Mouse (Mus musculus): ENCODE measurements at regions not wholly inside any gene's neighbourhood (a gene's known extent, or its start where the extent isn't known, plus 50 kb on each side); places are given as distances from the start of the nearest gene placed in this dataset.

DNA sequence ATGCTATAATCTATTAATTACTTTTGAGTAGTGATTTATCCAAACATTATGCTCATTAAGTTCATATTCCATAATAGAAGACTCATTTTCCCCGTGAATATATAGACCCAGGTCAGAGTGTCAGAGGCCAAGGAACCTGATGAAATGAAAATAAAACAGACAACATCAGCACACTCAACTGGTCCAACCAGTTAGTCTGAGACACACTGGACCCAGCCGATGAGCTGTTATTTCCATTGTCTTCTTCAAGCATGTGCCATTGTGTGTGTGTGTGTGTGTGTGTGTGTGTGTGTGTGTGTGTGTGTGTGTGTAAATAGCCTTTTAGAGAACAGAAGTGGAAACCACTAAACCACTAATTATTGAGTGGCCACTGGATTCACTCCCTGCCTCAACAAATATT is 202.6 kb downstream of the Gm826 start:
- ATAC-seq (ENCODE audit: insufficient number of reproducible peaks, low FRiP score), result no peak
- Histone ChIP-seq H3K27ac (ENCODE audit: poor library complexity, severe bottlenecking) (no peak overlapping the region), H3K36me3 (no peaks in the 10 kb centered on the region), H3K9ac (no peak overlapping the region), H3K4me1 (replicated peaks) (no peaks in the 10 kb centered on the region), H3K4me3 (no peak overlapping the region), H3K9me3 (replicated peaks) (no peaks in the 10 kb centered on the region), H3K4me2 (no peak overlapping the region), H3K27me3 (replicated peaks) (no peaks in the 10 kb centered on the region)
- 74% methylated on average over 2 of the region's 2 CpGs for WGBS

GRCm38 (mm10) chr2:160117148-160117547 is 216.8 kb downstream of the Gm826 start:
- Histone ChIP-seq H3K9ac (no peak overlapping the region), H3K4me2 (no peak overlapping the region), H3K4me3 (no peak overlapping the region), H3K9me3 (replicated peaks) (no peaks in the 10 kb centered on the region), H3K27ac (ENCODE audit: poor library complexity, severe bottlenecking) (no peak overlapping the region), H3K4me1 (replicated peaks) (no peaks in the 10 kb centered on the region), H3K36me3 (no peaks in the 10 kb centered on the region), H3K27me3 (replicated peaks) (no peaks in the 10 kb centered on the region)
- no peak for ATAC-seq (ENCODE audit: insufficient number of reproducible peaks, low FRiP score)

GRCm38 (mm10) chr2:160111176-160111692 is 222.7 kb downstream of the Gm826 start:
- Histone ChIP-seq H3K4me1 (replicated peaks) (no peaks in the 10 kb centered on the region), H3K36me3 (no peaks in the 10 kb centered on the region), H3K9me3 (replicated peaks) (no peaks in the 10 kb centered on the region), H3K4me2 (no peak overlapping the region), H3K4me3 (no peak overlapping the region), H3K9ac (no peak overlapping the region), H3K27ac (ENCODE audit: poor library complexity, severe bottlenecking) (no peak overlapping the region), H3K27me3 (replicated peaks) (no peaks in the 10 kb centered on the region)
- no peak for ATAC-seq (ENCODE audit: insufficient number of reproducible peaks, low FRiP score)

- Histone ChIP-seq H3K4me2 (0 out of 2 replicates have a peak overlapping the region, but pooled peaks have one; percentile 30), H3K4me3 (no peak overlapping the region), H3K9ac (no peak overlapping the region), H3K4me1 (replicated peaks) (no peaks in the 10 kb centered on the region), H3K27ac (ENCODE audit: poor library complexity, severe bottlenecking) (no peak overlapping the region), H3K9me3 (replicated peaks) (peaks cover 3% of the 10 kb centered on the region; the same call in 1 of the 2 replicates), H3K36me3 (no peaks in the 10 kb centered on the region), H3K27me3 (replicated peaks) (no peaks in the 10 kb centered on the region)
- ATAC-seq (ENCODE audit: insufficient number of reproducible peaks, low FRiP score), result no peak
- 24% methylated on average over 12 of the region's 12 CpGs for WGBS
Measured at GRCm38 (mm10) chr2:160093078-160093477, 240.9 kb downstream of the Gm826 start.

DNA sequence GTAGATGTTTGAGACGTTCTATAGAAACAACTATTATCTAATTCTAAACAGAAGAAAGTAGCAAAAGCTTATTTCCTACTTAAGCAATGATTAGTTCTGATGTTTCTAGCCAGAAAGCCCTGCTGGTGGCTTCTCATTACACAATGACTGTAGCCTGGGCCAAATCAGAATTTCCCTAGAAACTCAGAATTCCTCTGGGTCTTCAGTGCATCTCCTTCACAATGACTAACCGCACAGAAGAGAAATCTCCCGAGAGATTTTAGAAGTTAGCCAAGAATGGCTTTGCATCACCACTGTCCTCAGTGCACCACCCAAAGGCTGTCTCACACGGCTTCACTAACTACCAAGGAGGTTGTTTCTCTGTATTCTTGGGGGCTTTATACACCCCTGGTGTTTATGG is 248.0 kb downstream of the Gm826 start:
- Histone ChIP-seq H3K4me3 (no peak overlapping the region), H3K27ac (ENCODE audit: poor library complexity, severe bottlenecking) (no peak overlapping the region), H3K9ac (no peak overlapping the region), H3K4me1 (replicated peaks) (0 out of 2 replicates have a peak, but pooled peaks cover 5% of the 10 kb centered on the region), H3K9me3 (replicated peaks) (peaks cover 3% of the 10 kb centered on the region; the same call in 1 of the 2 replicates), H3K36me3 (no peaks in the 10 kb centered on the region), H3K27me3 (replicated peaks) (no peaks in the 10 kb centered on the region), H3K4me2 (no peak overlapping the region)
- no peak for ATAC-seq (ENCODE audit: insufficient number of reproducible peaks, low FRiP score)
- WGBS, result 75% methylated on average over 4 of the region's 4 CpGs

DNA sequence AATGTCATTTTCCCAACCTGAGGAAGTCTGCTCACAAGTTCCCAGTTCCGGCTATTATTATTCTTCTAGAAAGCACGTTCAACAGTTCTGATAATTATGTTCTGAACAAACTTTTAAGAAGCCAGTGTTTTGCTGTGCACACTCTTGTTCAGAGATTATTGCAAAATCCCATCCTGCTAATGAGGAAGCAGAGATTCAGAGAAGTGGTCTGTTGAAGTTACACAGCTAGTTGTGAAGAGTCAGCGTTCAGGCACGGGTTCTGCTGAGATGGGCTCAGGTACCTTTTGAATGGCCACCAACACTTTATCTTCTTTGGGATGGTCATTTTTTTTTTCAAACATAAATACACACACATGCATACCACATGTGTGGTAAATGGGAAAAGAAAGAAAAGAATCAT is 250.3 kb downstream of the Gm826 start:
- Histone ChIP-seq H3K27me3 (replicated peaks) (no peaks in the 10 kb centered on the region), H3K36me3 (no peaks in the 10 kb centered on the region), H3K4me1 (replicated peaks) (0 out of 2 replicates have a peak, but pooled peaks cover 5% of the 10 kb centered on the region), H3K4me3 (no peak overlapping the region), H3K27ac (ENCODE audit: poor library complexity, severe bottlenecking) (no peak overlapping the region), H3K9me3 (replicated peaks) (no peaks in the 10 kb centered on the region), H3K9ac (no peak overlapping the region), H3K4me2 (no peak overlapping the region)
- WGBS, result 85% methylated on average over 4 of the region's 4 CpGs
- no peak for ATAC-seq (ENCODE audit: insufficient number of reproducible peaks, low FRiP score)

DNA sequence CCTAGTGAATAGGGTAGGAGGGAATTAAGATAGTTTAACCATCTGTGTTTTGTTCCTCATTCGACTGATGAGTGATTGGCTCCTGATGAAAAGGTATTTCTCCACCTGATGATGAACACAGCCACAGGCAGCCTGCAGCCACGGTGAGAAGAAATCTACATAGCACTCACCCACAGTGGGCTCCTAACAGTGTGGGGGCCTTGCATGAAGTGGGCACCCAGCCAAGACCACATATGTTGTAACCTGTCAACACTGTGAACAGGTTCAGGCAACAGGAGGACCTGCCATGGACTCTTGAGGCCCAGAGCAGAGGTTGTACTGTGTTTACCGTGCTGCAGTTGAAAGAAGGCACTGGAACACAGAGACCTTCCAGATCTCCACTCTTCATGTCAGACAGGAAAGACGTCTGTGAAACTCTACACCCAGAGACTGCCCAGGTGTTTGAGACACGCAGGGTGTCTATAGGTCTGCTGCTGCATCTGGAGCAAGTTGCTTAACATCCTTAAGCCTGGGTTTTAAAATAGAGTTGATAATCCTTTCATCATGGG is 251.8 kb downstream of the Gm826 start:
- Histone ChIP-seq H3K4me3 (no peak overlapping the region), H3K4me1 (replicated peaks) (0 out of 2 replicates have a peak, but pooled peaks cover 5% of the 10 kb centered on the region), H3K36me3 (no peaks in the 10 kb centered on the region), H3K27ac (ENCODE audit: poor library complexity, severe bottlenecking) (no peak overlapping the region), H3K9ac (no peak overlapping the region), H3K4me2 (no peak overlapping the region), H3K27me3 (replicated peaks) (no peaks in the 10 kb centered on the region), H3K9me3 (replicated peaks) (no peaks in the 10 kb centered on the region)
- WGBS, result 38% methylated on average over 5 of the region's 5 CpGs
- ATAC-seq (ENCODE audit: insufficient number of reproducible peaks, low FRiP score), result no peak

DNA sequence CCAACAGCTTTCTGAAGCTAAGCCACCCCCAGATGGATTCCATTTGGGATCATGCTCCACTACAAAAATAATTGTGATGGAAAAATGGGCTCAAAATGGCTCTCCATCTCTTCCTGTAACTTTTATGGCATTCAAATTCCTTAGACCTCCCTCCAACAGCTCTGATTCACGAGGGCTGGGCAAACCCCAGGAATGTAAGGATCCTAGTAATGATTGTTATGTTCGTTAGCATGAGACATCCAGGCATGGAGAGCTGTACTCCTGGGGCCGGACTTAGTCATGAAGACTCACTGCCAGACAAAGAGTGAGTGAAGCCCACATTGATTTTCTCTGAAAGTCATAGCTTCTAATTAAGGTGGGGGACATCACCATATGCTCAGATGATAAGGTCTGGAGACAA is 258.3 kb downstream of the Gm826 start:
- Histone ChIP-seq H3K4me1 (replicated peaks) (peaks cover 20% of the 10 kb centered on the region), H3K9me3 (replicated peaks) (no peaks in the 10 kb centered on the region), H3K4me3 (no peak overlapping the region), H3K9ac (no peak overlapping the region), H3K27me3 (replicated peaks) (no peaks in the 10 kb centered on the region), H3K27ac (ENCODE audit: poor library complexity, severe bottlenecking) (no peak overlapping the region), H3K4me2 (no peak overlapping the region), H3K36me3 (no peaks in the 10 kb centered on the region)
- ATAC-seq (ENCODE audit: insufficient number of reproducible peaks, low FRiP score), result no peak
- WGBS, result 76% methylated on average over 3 of the region's 3 CpGs

DNA sequence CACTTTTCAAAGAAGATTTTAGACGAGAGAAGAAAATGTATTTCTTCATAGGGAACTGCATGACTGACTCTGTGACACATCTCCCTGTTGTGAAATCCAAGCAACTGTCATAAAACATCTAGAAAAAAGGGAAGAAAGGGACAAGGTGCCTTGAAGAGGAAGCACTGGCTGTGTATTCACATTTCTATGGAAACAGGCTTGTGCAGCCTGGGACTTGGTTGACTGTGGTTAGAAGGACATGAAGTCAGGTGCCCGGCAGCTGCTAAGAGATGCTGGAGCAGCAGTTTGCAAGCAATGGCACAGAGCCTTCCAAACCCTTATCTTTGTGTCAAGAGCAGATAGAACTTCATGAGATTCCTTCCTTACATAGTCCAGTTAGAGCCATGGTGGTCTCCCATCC is 263.5 kb downstream of the Gm826 start:
- no peaks in the 10 kb centered on the region for H3K9me3 ChIP-seq (replicated peaks)
- no peak for ATAC-seq (ENCODE audit: insufficient number of reproducible peaks, low FRiP score)
- peaks cover 33% of the 10 kb centered on the region for H3K4me1 ChIP-seq (replicated peaks)
- H3K4me2 ChIP-seq, result no peak overlapping the region
- no peak overlapping the region for H3K9ac ChIP-seq
- H3K36me3 ChIP-seq, result no peaks in the 10 kb centered on the region
- WGBS, result 87% methylated on average over 2 of the region's 2 CpGs
- H3K27me3 ChIP-seq (replicated peaks), result no peaks in the 10 kb centered on the region
- H3K4me3 ChIP-seq, result no peak overlapping the region
- no peak overlapping the region for H3K27ac ChIP-seq (ENCODE audit: poor library complexity, severe bottlenecking)

DNA sequence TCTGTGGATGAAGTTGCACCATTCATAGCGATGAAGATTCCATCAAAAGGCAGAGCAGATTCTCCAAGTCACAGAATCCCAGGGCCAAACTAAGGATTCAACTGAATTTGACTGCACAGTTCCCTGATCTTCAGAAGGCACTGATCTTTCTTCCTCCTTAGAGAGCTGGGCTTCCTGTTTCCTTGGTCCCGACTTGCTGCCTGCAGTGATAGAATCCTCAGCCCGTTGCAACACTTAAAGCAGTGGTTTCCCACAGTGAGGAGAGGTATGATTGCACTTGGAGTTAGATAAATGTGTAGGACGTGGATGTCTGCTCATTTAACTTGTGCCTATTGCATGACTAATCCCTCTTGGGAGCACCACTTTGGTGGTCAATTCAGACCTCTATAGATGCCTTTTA is 265.2 kb downstream of the Gm826 start:
- Histone ChIP-seq H3K4me3 (no peak overlapping the region), H3K27me3 (replicated peaks) (no peaks in the 10 kb centered on the region), H3K4me1 (replicated peaks) (peaks cover 35% of the 10 kb centered on the region), H3K36me3 (no peaks in the 10 kb centered on the region), H3K9me3 (replicated peaks) (no peaks in the 10 kb centered on the region), H3K4me2 (no peak overlapping the region), H3K27ac (ENCODE audit: poor library complexity, severe bottlenecking) (no peak overlapping the region), H3K9ac (no peak overlapping the region)
- 69% methylated on average over 4 of the region's 4 CpGs for WGBS
- ATAC-seq (ENCODE audit: insufficient number of reproducible peaks, low FRiP score), result no peak

DNA sequence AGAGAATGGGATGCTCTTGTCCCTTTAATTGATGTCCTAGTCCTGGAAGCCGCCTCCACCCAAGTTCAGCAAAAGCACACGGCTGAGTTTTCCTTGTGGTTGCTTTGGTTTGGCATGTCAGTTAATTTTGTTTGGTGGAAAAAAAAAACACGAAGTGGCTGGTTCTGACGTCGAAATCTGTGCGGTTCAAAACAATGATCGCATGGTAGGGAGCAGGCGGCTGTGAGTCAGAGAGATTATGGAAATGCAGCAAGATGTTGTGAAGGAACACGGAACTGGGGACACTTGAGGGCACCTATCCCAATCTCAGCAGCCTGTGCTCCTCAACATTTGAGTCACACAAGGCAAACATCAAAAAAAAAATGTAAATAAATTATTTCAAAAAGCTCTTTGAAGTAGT is 266.1 kb downstream of the Gm826 start:
- Histone ChIP-seq H3K9ac (no peak overlapping the region), H3K4me3 (no peak overlapping the region), H3K36me3 (no peaks in the 10 kb centered on the region), H3K27me3 (replicated peaks) (no peaks in the 10 kb centered on the region), H3K27ac (ENCODE audit: poor library complexity, severe bottlenecking) (no peak overlapping the region), H3K4me2 (no peak overlapping the region), H3K9me3 (replicated peaks) (no peaks in the 10 kb centered on the region), H3K4me1 (replicated peaks) (peaks cover 30% of the 10 kb centered on the region)
- ATAC-seq (ENCODE audit: insufficient number of reproducible peaks, low FRiP score), result no peak
- WGBS, result 77% methylated on average over 9 of the region's 9 CpGs
